Mouse (Mus musculus) intestine, embryonic 14.5 days (tissue): ENCODE measurements around the gene Wbp2. TPM values are rescaled to one million over a fixed set of nuclear protein-coding genes. Genes with fewer than 3 reads are reported as not detected.

ENCODE experiments used
- ATAC-seq: fragments of 200-750 bp; cut with Nextera tagmentation; replicated peaks from 2 replicates; pipeline ENCODE4 v1.8.0; 2017; ENCODE audit warnings: low read depth, moderate number of reproducible peaks, moderate TSS enrichment, moderate library complexity; ENCODE audit not compliant: low FRiP score, low TSS enrichment
- DNase-seq: peaks from one replicate; pipeline ENCODE4 v3.0.0-alpha.2; 2018; ENCODE audit warnings: low spot score
- H3K27ac ChIP-seq: fragments of 300-500 bp; sonication (generic); 2 replicates; pipeline ENCODE4 v1.5.1; 2014; ENCODE audit warnings: low read depth, mild to moderate bottlenecking, control low read depth
- H3K27me3 ChIP-seq: fragments of 300-500 bp; sonication (generic); replicated peaks from 2 replicates; pipeline ENCODE4 v1.6.1; 2014; ENCODE audit warnings: low read length, control low read depth; ENCODE audit not compliant: control insufficient read depth, insufficient read depth
- H3K36me3 ChIP-seq: fragments of 300-500 bp; sonication (generic); 2 replicates; pipeline ENCODE4 v1.6.1; 2014; ENCODE audit warnings: low read length, control low read depth; ENCODE audit not compliant: control insufficient read depth, insufficient read depth
- H3K4me1 ChIP-seq: fragments of 300-500 bp; sonication (generic); replicated peaks from 2 replicates; pipeline ENCODE4 v1.6.1; 2014; ENCODE audit warnings: low read length, control low read depth, mixed read lengths; ENCODE audit not compliant: control insufficient read depth, insufficient read depth
- H3K4me2 ChIP-seq: fragments of 300-500 bp; sonication (generic); 2 replicates; pipeline ENCODE4 v1.6.1; 2014; ENCODE audit warnings: low read length
- H3K4me3 ChIP-seq: fragments of 300-500 bp; sonication (generic); 2 replicates; pipeline ENCODE4 v1.5.1; 2014; ENCODE audit warnings: low read depth, low read length, control low read depth, mixed read lengths
- H3K9ac ChIP-seq: fragments of 300-500 bp; sonication (generic); 2 replicates; pipeline ENCODE4 v1.6.1; 2014; ENCODE audit warnings: mild to moderate bottlenecking, low read length
- H3K9me3 ChIP-seq: fragments of 300-500 bp; sonication (generic); 2 replicates; pipeline ENCODE4 v1.6.1; 2016; ENCODE audit warnings: low read length, control low read depth; ENCODE audit not compliant: control insufficient read depth
- WGBS: fragments of 180-500 bp; shearing (Covaris S2); extraction: QIAGEN DNeasy Blood & Tissue Kit; methylation state at CpG from one replicate; pipeline ENCODE4 v1.1.7; 2014; 5-methylcytosine and 5-hydroxymethylcytosine counted together
- polyA plus RNA-seq: library from polyadenylated mRNA; unstranded; fragments of >200 nt; fragmentation: Nextera tagmentation; extraction: Ambion mirVana; gene quantifications from 2 replicates; pipeline ENCODE4 v1.2.1, GENCODE M21; 2014

Wbp2 gene
- polyA plus RNA-seq, 1 experiment from 2014 or later, result 85.0 TPM

DNA sequence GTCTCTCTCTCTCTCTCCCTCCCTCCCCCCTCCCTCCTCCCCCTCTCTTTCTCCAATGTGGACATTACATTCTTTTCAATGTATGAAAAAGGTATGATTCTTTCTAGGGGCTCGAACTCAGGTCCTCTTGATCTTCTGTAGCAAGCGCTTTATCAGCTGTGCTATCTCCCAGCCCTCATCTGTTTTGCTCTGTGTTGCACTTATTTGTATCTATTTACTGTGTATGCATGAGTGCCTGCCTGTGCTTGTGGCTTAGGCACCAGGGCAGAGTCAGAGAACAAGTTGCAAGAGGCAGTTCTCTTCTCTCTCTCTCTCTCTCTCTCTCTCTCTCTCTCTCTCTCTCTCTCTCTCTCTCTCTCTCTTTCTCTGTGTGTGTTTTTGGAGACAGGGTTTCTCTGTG, 18.3 kb upstream of the Wbp2 start:
- Histone ChIP-seq H3K36me3 (no peaks in the 10 kb centered on the region), H3K9ac (no peak overlapping the region), H3K4me2 (no peak overlapping the region), H3K4me3 (no peak overlapping the region), H3K4me1 (peaks cover 60% of the 10 kb centered on the region), H3K27ac (no peak overlapping the region), H3K27me3 (peaks cover 34% of the 10 kb centered on the region), H3K9me3 (no peaks in the 10 kb centered on the region)
- no peak for DNase-seq
- 100% methylated on average over 2 of the region's 2 CpGs for WGBS
- ATAC-seq, result no peak

DNA sequence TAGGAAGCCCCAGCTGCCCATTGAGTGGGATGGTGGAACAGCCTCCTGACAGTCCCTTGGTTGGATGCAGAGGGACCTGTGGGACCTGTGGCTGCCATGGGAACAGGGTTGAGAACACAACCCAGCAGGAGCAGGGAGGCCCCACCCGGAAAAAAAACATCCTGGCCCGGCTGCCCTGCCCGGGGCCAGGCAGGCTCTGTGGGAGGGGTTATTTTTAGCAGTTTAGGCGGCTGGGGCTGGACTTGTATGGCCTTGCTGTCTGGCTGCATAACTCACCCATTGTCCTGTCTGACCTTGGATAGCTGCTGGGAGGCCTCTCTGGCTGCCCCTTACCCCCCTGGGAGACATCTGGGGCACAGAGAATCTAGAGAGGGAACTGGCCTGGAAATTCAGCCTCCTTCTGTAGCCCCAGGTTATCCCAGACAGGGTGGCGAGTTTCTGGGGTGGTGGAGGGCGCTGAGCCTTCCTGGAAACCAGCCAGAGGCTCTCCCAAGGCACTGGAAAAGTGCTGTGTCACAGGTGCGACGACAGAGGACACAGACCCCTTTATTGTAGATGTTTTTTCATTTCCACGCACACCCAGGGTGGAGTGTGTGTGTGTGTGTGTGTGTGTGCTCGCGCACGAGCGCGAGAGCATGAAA, 17.3 kb upstream of the Wbp2 start:
- ATAC-seq (peak; percentile 50), DNase-seq (peak; percentile 74)
- Histone ChIP-seq H3K27ac (peak overlapping the region; percentile 60), H3K4me2 (0 out of 2 replicates have a peak overlapping the region, but pooled peaks have one; percentile 7), H3K4me3 (no peak overlapping the region), H3K9ac (no peak overlapping the region), H3K27me3 (peaks cover 24% of the 10 kb centered on the region), H3K9me3 (no peaks in the 10 kb centered on the region), H3K36me3 (no peaks in the 10 kb centered on the region), H3K4me1 (peaks cover 62% of the 10 kb centered on the region)
- 33% methylated on average over 14 of the region's 14 CpGs for WGBS

DNA sequence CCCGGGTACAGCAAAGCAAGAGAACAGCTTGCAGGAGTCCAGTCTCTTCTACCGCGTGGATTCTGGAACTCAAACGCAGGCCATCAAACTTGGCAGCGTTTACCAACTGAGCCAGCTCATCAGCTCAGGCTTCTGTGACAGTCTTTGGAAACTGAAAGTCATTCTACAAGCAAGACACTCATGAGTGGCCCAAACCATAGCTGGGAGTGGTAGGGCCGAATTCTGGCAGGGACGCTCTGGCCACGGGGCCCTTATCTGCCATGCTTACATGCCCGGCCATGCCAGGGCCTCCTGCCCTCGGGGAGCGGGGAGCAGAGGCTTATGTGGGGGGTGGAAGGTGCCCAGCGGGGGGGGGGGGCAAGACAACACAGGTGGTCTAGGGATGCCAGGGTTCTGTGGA, 16.8 kb upstream of the Wbp2 start:
- H3K4me2 ChIP-seq, result no peak overlapping the region
- H3K4me1 ChIP-seq, result peaks cover 63% of the 10 kb centered on the region
- 71% methylated on average over 12 of the region's 12 CpGs for WGBS

DNA sequence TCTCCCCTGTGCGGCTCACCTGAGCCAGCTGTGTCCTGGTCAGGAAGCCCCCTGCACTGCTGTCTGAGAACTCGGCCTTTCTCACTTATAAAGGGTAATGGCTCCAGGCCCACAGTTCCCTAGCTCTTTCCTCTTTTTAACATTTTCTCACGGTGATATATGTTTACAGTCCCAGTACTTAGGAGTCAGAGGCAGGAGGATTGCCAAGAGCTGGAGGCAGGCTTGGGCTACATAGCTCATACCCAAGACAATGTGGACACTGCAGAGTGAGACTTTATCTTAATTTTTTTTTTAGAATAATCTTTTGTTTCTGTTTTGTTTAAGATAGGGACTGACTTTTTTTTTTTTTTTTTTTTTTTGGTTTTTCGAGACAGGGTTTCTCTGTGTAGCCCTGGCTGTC, 15.7 kb upstream of the Wbp2 start:
- DNase-seq (no peak), ATAC-seq (no peak)
- H3K9ac ChIP-seq, result no peak overlapping the region
- H3K27ac ChIP-seq, result peak overlapping the region; percentile 74; the same call in 1 of the 2 replicates
- H3K4me2 ChIP-seq, result no peak overlapping the region
- peaks cover 8% of the 10 kb centered on the region for H3K27me3 ChIP-seq
- H3K4me3 ChIP-seq, result no peak overlapping the region
- no peaks in the 10 kb centered on the region for H3K36me3 ChIP-seq
- 58% methylated on average over 3 of the region's 4 CpGs for WGBS
- H3K9me3 ChIP-seq, result no peaks in the 10 kb centered on the region
- H3K4me1 ChIP-seq, result peaks cover 64% of the 10 kb centered on the region

More for the DNA sequence above, 16.8 kb upstream of the Wbp2 start:
- no peak overlapping the region for H3K4me3 ChIP-seq
- no peak overlapping the region for H3K9ac ChIP-seq
- peaks cover 19% of the 10 kb centered on the region for H3K27me3 ChIP-seq
- H3K36me3 ChIP-seq, result no peaks in the 10 kb centered on the region
- no peak for ATAC-seq
- peak overlapping the region; percentile 60; the same call in 1 of the 2 replicates for H3K27ac ChIP-seq
- H3K9me3 ChIP-seq, result no peaks in the 10 kb centered on the region
- DNase-seq, result no peak

DNA sequence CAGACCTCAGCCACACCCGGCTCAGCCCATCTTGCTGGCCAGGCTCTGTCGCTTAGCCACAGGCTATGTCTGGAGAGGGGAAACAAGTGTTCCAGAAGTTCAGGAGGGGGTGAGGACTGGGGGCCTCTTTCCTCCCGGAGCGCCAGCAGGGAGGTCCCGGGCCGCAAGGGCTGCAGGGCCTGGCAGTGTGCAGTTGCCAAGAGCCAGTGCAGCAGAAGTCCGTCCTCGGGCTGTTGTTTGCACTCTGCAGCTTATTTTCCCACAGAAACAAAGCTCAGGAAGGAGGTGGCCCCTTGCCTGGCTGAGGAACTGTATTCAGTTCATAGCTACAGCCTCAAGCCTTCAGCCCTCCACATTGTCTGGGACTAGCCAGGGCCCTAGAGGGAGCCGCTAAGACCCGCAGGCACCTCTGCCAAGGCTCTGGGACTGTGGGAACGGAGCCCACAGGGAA, 15.2 kb upstream of the Wbp2 start:
- ATAC-seq, result no peak
- peak; percentile 70 for DNase-seq
- H3K9ac ChIP-seq, result peak overlapping the region; percentile 5; the same call in 1 of the 2 replicates
- 24% methylated on average over 11 of the region's 11 CpGs for whole genome bisulfite sequencing
- H3K27ac ChIP-seq, result peak overlapping the region; percentile 74
- H3K4me3 ChIP-seq, result no peak overlapping the region
- no peaks in the 10 kb centered on the region for H3K9me3 ChIP-seq
- no peaks in the 10 kb centered on the region for H3K36me3 ChIP-seq
- H3K4me2 ChIP-seq, result 0 out of 2 replicates have a peak overlapping the region, but pooled peaks have one; percentile 6
- H3K27me3 ChIP-seq, result peaks cover 3% of the 10 kb centered on the region
- peaks cover 60% of the 10 kb centered on the region for H3K4me1 ChIP-seq

DNA sequence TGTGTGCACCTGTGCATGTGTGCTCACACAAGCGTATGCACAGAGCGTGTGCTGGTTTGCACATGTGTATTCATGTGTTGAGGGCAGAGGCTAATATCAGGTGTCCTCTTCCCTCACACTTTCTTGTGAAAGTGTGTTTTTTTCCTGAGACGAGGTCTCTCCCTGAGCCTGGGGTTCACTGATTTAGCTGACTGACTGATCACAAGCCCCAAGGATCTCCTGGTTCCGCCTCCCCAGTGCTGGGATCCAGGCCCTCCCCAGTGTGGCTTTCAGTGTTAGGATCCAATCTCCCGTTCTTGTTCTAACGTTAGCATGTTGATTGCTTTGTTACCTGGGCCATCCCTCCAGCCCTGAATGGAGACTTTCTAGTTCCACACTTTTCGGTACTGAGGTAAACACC, 14.0 kb upstream of the Wbp2 start:
- DNase-seq (no peak), ATAC-seq (no peak)
- no peaks in the 10 kb centered on the region for H3K27me3 ChIP-seq
- peak overlapping the region; percentile 74; the same call in 1 of the 2 replicates for H3K27ac ChIP-seq
- no peak overlapping the region for H3K4me2 ChIP-seq
- H3K4me1 ChIP-seq, result peaks cover 50% of the 10 kb centered on the region
- H3K9me3 ChIP-seq, result 0 out of 2 replicates have a peak, but pooled peaks cover 3% of the 10 kb centered on the region
- H3K4me3 ChIP-seq, result no peak overlapping the region
- no peak overlapping the region for H3K9ac ChIP-seq
- no peaks in the 10 kb centered on the region for H3K36me3 ChIP-seq
- 68% methylated on average over 7 of the region's 7 CpGs for WGBS

DNA sequence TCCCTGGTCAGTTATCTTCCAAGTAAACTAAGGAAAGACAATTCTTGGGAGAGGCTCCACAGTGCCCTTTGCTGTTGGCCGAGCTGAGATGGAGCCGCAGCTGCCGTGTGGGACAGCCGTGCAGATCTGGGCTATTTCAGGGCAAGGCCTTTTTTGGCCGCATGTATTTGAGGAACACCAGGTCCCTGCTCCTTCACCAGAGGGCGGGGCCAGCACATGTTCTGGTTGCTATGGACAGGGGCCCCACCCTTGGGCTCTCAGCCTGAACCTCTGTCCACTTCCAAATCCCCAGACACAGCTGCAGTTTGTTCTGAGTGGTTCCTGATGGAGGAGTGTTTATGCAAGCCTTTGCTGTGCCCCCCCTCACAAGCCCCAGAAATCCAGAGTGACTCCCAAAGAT, 13.6 kb upstream of the Wbp2 start:
- H3K4me1 ChIP-seq, result peaks cover 50% of the 10 kb centered on the region
- no peaks in the 10 kb centered on the region for H3K36me3 ChIP-seq
- whole genome bisulfite sequencing, result 26% methylated on average over 6 of the region's 6 CpGs
- H3K4me3 ChIP-seq, result no peak overlapping the region
- no peak for DNase-seq
- H3K4me2 ChIP-seq, result no peak overlapping the region
- H3K27me3 ChIP-seq, result no peaks in the 10 kb centered on the region
- no peak overlapping the region for H3K9ac ChIP-seq
- H3K27ac ChIP-seq, result peak overlapping the region; percentile 74; the same call in 1 of the 2 replicates
- ATAC-seq, result no peak
- 0 out of 2 replicates have a peak, but pooled peaks cover 3% of the 10 kb centered on the region for H3K9me3 ChIP-seq

DNA sequence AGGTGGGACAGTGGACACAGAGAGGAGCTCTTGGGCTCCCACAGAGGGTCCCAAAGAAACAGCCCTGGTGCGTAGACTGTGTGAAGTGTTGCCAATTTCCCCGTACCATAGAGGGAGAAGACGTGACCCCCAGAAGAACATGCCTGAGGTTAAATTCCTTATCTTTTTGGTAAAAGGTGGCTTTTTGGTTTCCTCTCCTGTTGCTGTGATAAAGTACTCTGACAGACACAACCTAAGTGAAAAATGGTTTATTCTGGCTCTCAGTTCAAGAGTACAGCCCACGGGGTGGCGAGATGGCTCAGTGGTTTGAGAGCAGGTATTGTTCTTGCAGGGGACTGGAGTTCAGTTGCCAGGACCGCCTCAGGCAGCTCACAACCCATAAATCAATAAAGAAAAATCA, 12.7 kb upstream of the Wbp2 start:
- Histone ChIP-seq H3K9ac (no peak overlapping the region), H3K27me3 (no peaks in the 10 kb centered on the region), H3K36me3 (no peaks in the 10 kb centered on the region), H3K9me3 (0 out of 2 replicates have a peak, but pooled peaks cover 3% of the 10 kb centered on the region), H3K4me1 (peaks cover 49% of the 10 kb centered on the region), H3K27ac (no peak overlapping the region), H3K4me2 (no peak overlapping the region), H3K4me3 (no peak overlapping the region)
- no peak for DNase-seq
- 86% methylated on average over 6 of the region's 6 CpGs for WGBS
- no peak for ATAC-seq
